Mouse (Mus musculus) E14TG2a.4 (cell line): Measurements from ENCODE around the gene Ern1.

Experiments
- H3K27me3 ChIP-seq: 2 replicates; pipeline ENCODE4 v1.6.1; 2014; ENCODE audit warnings: low read length, control low read depth; ENCODE audit not compliant: insufficient read depth
- H3K36me3 ChIP-seq: 2 replicates; pipeline ENCODE4 v1.6.1; 2014; ENCODE audit warnings: low read length, control low read depth; ENCODE audit not compliant: insufficient read depth
- H3K4me1 ChIP-seq: replicated peaks from 2 replicates; pipeline ENCODE4 v1.6.1; 2014; ENCODE audit warnings: low read depth, low read length, control low read depth
- H3K4me3 ChIP-seq: replicated peaks from 2 replicates; pipeline ENCODE4 v1.5.1; 2014; ENCODE audit warnings: mild to moderate bottlenecking, low read length
- H3K9me3 ChIP-seq: 2 replicates; pipeline ENCODE4 v1.6.1; 2014; ENCODE audit warnings: low read length, control low read depth
- CTCF ChIP-seq: conservative IDR thresholded peaks from 2 replicates; pipeline ENCODE4 v1.5.1; 2014; ENCODE audit warnings: low read length
- NANOG ChIP-seq: IDR thresholded peaks from 2 replicates; pipeline ENCODE4 v1.6.1; 2014; ENCODE audit warnings: borderline replicate concordance, low read length, mixed read lengths
- POU5F1 ChIP-seq: IDR thresholded peaks from 2 replicates; pipeline ENCODE4 v1.6.1; 2014; ENCODE audit warnings: low read length, borderline replicate concordance

Ern1 gene

GRCm38 (mm10) chr11:106387791-106388216, 99.8 kb downstream of the Ern1 start, which contains the start of gene Icam2:
Icam2 (minus strand) TSS chr11:106388075.
- Histone ChIP-seq H3K4me1 (peaks cover 19% of the 10 kb centered on the region), H3K36me3 (no peaks in the 10 kb centered on the region), H3K9me3 (no peaks in the 10 kb centered on the region), H3K4me3 (peak within 1 kb of the TSS; percentile 52), H3K27me3 (no peaks in the 10 kb centered on the region)
- TF ChIP-seq CTCF (no peak), POU5F1 (no peak), NANOG (no peak)

- TF ChIP-seq NANOG (no peak), CTCF (no peak), POU5F1 (no peak)
Observed at GRCm38 (mm10) chr11:106387020-106387419, 100.6 kb downstream of the Ern1 start.

GRCm38 (mm10) chr11:106386409-106386808, 101.2 kb downstream of the Ern1 start:
- H3K36me3 ChIP-seq: no peaks in the 10 kb centered on the region
- no peak overlapping the region for H3K4me3 ChIP-seq
- no peaks in the 10 kb centered on the region for H3K9me3 ChIP-seq
- TF ChIP-seq NANOG (no peak), CTCF (no peak), POU5F1 (no peak)
- H3K4me1 ChIP-seq: peaks cover 10% of the 10 kb centered on the region
- H3K27me3 ChIP-seq: no peaks in the 10 kb centered on the region

More at GRCm38 (mm10) chr11:106387020-106387419, 100.6 kb downstream of the Ern1 start:
- H3K4me1 ChIP-seq: peaks cover 12% of the 10 kb centered on the region
- no peaks in the 10 kb centered on the region for H3K27me3 ChIP-seq
- no peaks in the 10 kb centered on the region for H3K9me3 ChIP-seq
- H3K36me3 ChIP-seq: no peaks in the 10 kb centered on the region
- peak overlapping the region; percentile 52 for H3K4me3 ChIP-seq

- peaks cover 10% of the 10 kb centered on the region for H3K4me1 ChIP-seq
- no peaks in the 10 kb centered on the region for H3K9me3 ChIP-seq
- no peak overlapping the region for H3K4me3 ChIP-seq
- no peak for TF ChIP-seq POU5F1
- TF ChIP-seq CTCF: no peak
- no peak for TF ChIP-seq NANOG
- H3K27me3 ChIP-seq: peaks cover 11% of the 10 kb centered on the region
- no peaks in the 10 kb centered on the region for H3K36me3 ChIP-seq
Observed at GRCm38 (mm10) chr11:106383051-106383790, 104.4 kb downstream of the Ern1 start.

GRCm38 (mm10) chr11:106382424-106382823, 105.2 kb downstream of the Ern1 start:
- H3K4me3 ChIP-seq: no peak overlapping the region
- H3K9me3 ChIP-seq: no peaks in the 10 kb centered on the region
- H3K36me3 ChIP-seq: no peaks in the 10 kb centered on the region
- peaks cover 2% of the 10 kb centered on the region for H3K4me1 ChIP-seq
- H3K27me3 ChIP-seq: peaks cover 17% of the 10 kb centered on the region
- TF ChIP-seq POU5F1 (no peak), CTCF (no peak), NANOG (no peak)

- no peaks in the 10 kb centered on the region for H3K9me3 ChIP-seq
- H3K36me3 ChIP-seq: no peaks in the 10 kb centered on the region
- no peak overlapping the region for H3K4me3 ChIP-seq
- peaks cover 22% of the 10 kb centered on the region for H3K27me3 ChIP-seq
- TF ChIP-seq CTCF: no peak
- no peak for TF ChIP-seq NANOG
- TF ChIP-seq POU5F1: no peak
- no peaks in the 10 kb centered on the region for H3K4me1 ChIP-seq
Observed at GRCm38 (mm10) chr11:106381883-106382282, 105.8 kb downstream of the Ern1 start.

- Histone ChIP-seq H3K27me3 (peaks cover 29% of the 10 kb centered on the region), H3K4me3 (no peak overlapping the region), H3K36me3 (no peaks in the 10 kb centered on the region), H3K4me1 (no peaks in the 10 kb centered on the region), H3K9me3 (0 out of 2 replicates have a peak, but pooled peaks cover 3% of the 10 kb centered on the region)
- TF ChIP-seq POU5F1: no peak
- TF ChIP-seq NANOG: no peak
- no peak for TF ChIP-seq CTCF
Observed at GRCm38 (mm10) chr11:106381011-106381410, 106.6 kb downstream of the Ern1 start.

- TF ChIP-seq CTCF (no peak), NANOG (no peak), POU5F1 (no peak)
- H3K4me3 ChIP-seq: no peak overlapping the region
- peaks cover 14% of the 10 kb centered on the region for H3K4me1 ChIP-seq
- 0 out of 2 replicates have a peak, but pooled peaks cover 6% of the 10 kb centered on the region for H3K9me3 ChIP-seq
- H3K36me3 ChIP-seq: no peaks in the 10 kb centered on the region
- H3K27me3 ChIP-seq: peaks cover 34% of the 10 kb centered on the region
Observed at GRCm38 (mm10) chr11:106374979-106375378, 112.7 kb downstream of the Ern1 start.

GRCm38 (mm10) chr11:106374559-106374958, 113.1 kb downstream of the Ern1 start:
- TF ChIP-seq CTCF (no peak), POU5F1 (no peak), NANOG (no peak)
- H3K27me3 ChIP-seq: peaks cover 34% of the 10 kb centered on the region
- H3K4me3 ChIP-seq: no peak overlapping the region
- no peaks in the 10 kb centered on the region for H3K36me3 ChIP-seq
- H3K4me1 ChIP-seq: peaks cover 14% of the 10 kb centered on the region
- H3K9me3 ChIP-seq: 0 out of 2 replicates have a peak, but pooled peaks cover 6% of the 10 kb centered on the region
